Mouse (Mus musculus) CH12.LX (cell line): ENCODE measurements around the gene Hoxd1. TPM values are rescaled to one million over a fixed set of nuclear protein-coding genes. Genes with fewer than 3 reads are reported as not detected.

ENCODE experiments used
- DNase-seq: peaks from one replicate; pipeline ENCODE4 v3.0.0-alpha.2; 2013; ENCODE audit errors: extremely low read depth
- H3K27ac ChIP-seq: 2 replicates; pipeline ENCODE4 v1.5.1; 2012; ENCODE audit warnings: low read depth, mild to moderate bottlenecking, control low read depth, moderate library complexity; ENCODE audit not compliant: insufficient read depth
- H3K27me3 ChIP-seq: replicated peaks from 2 replicates; pipeline ENCODE3; 2012; ENCODE audit warnings: inconsistent platforms
- H3K36me3 ChIP-seq, 2 experiments: replicated peaks in 1 of 2; 2 replicates each; pipeline versions ENCODE3 to v1.6.1; 2012; ENCODE audit warnings: inconsistent platforms in 1 of 2, low read length in 1 of 2, mild to moderate bottlenecking in 1 of 2, mixed read lengths in 1 of 2, moderate library complexity in 1 of 2; ENCODE audit not compliant: control insufficient read depth in 1 of 2, insufficient read depth in 1 of 2
- H3K4me1 ChIP-seq, 2 experiments: 2 replicates each; pipeline ENCODE4 v1.6.1; 2012; ENCODE audit warnings: inconsistent platforms in 1 of 2, moderate library complexity in 1 of 2; ENCODE audit not compliant: insufficient read depth in 2 of 2, control insufficient read depth in 1 of 2
- H3K4me2 ChIP-seq: 2 replicates; pipeline ENCODE4 v1.6.1; 2012; ENCODE audit warnings: low read depth, mild to moderate bottlenecking, control low read depth; ENCODE audit not compliant: poor library complexity, insufficient read depth, severe bottlenecking
- H3K4me3 ChIP-seq, 3 experiments: fragments of 150-350 bp in 1 of 3; sonication (generic) in 1 of 3; replicated peaks in 1 of 3; 2 replicates each; pipeline versions ENCODE3 to v1.5.1; 2011 to 2012; ENCODE audit warnings: low read depth in 2 of 3, low read length in 2 of 3, mild to moderate bottlenecking in 2 of 3, moderate library complexity in 2 of 3, control low read depth in 1 of 3, improper control_type of control experiment in 1 of 3, inconsistent platforms in 1 of 3, mixed read lengths in 1 of 3; ENCODE audit not compliant: poor library complexity in 1 of 3
- H3K79me2 ChIP-seq: replicated peaks from 2 replicates; pipeline ENCODE4 v1.6.1; 2012; ENCODE audit warnings: mild to moderate bottlenecking, moderate library complexity; ENCODE audit not compliant: control insufficient read depth, poor library complexity, insufficient read depth, severe bottlenecking; ENCODE audit errors: extremely low read depth
- H3K9ac ChIP-seq: 2 replicates; pipeline ENCODE4 v1.6.1; 2012; ENCODE audit warnings: low read depth, mild to moderate bottlenecking, control low read depth, moderate library complexity; ENCODE audit not compliant: insufficient read depth
- H3K9me3 ChIP-seq: replicated peaks from 2 replicates; pipeline ENCODE3; 2012; ENCODE audit warnings: low read length, inconsistent platforms, mixed read lengths
- BHLHE40 ChIP-seq: IDR thresholded peaks from 2 replicates; pipeline ENCODE4 v1.6.1; 2011; ENCODE audit warnings: mild to moderate bottlenecking, low read depth, low read length, improper control_type of control experiment
- CHD1 ChIP-seq: IDR thresholded peaks from 2 replicates; pipeline ENCODE4 v1.6.1; 2012; ENCODE audit warnings: low read depth, low read length, improper control_type of control experiment, inconsistent platforms
- CHD2 ChIP-seq: IDR thresholded peaks from 2 replicates; pipeline ENCODE4 v1.6.1; 2011; ENCODE audit warnings: low read length, improper control_type of control experiment
- ELF1 ChIP-seq: IDR thresholded peaks from 2 replicates; pipeline ENCODE4 v1.6.1; 2014; ENCODE audit warnings: low read depth, mild to moderate bottlenecking, inconsistent platforms, low read length, improper control_type of control experiment
- GABPA ChIP-seq: IDR thresholded peaks from 2 replicates; pipeline ENCODE4 v1.6.1; 2012; ENCODE audit warnings: low read depth, low read length, improper control_type of control experiment, inconsistent platforms; ENCODE audit not compliant: insufficient replicate concordance
- HCFC1 ChIP-seq: IDR thresholded peaks from 2 replicates; pipeline ENCODE4 v1.6.1; 2012; ENCODE audit warnings: low read depth, mild to moderate bottlenecking, inconsistent platforms, low read length, improper control_type of control experiment
- IRF4 ChIP-seq: IDR thresholded peaks from 2 replicates; pipeline ENCODE4 v1.6.1; 2014; ENCODE audit warnings: low read depth, mild to moderate bottlenecking, inconsistent platforms, low read length, improper control_type of control experiment
- JUN ChIP-seq: IDR thresholded peaks from 2 replicates; pipeline ENCODE4 v1.6.1; 2011; ENCODE audit warnings: low read depth, mild to moderate bottlenecking, low read length, improper control_type of control experiment, moderate library complexity; ENCODE audit not compliant: insufficient read depth
- KAT2A ChIP-seq: IDR thresholded peaks from 2 replicates; pipeline ENCODE4 v1.6.1; 2012; ENCODE audit warnings: low read length, improper control_type of control experiment, inconsistent platforms; ENCODE audit not compliant: insufficient replicate concordance
- MAFK ChIP-seq: IDR thresholded peaks from 2 replicates; pipeline ENCODE4 v1.6.1; 2011; ENCODE audit warnings: low read length, improper control_type of control experiment; ENCODE audit not compliant: insufficient replicate concordance
- MEF2A ChIP-seq: IDR thresholded peaks from 2 replicates; pipeline ENCODE4 v1.6.1; 2014; ENCODE audit warnings: low read depth, mild to moderate bottlenecking, inconsistent platforms, low read length, improper control_type of control experiment, borderline replicate concordance
- MXI1 ChIP-seq: IDR thresholded peaks from 2 replicates; pipeline ENCODE4 v1.6.1; 2011; ENCODE audit warnings: mild to moderate bottlenecking, low read depth, low read length, improper control_type of control experiment
- MYC ChIP-seq: IDR thresholded peaks from 2 replicates; pipeline ENCODE4 v1.6.1; 2011; ENCODE audit warnings: low read depth, mild to moderate bottlenecking, improper control_type of control experiment, low read length
- NELFE ChIP-seq: IDR thresholded peaks from 2 replicates; pipeline ENCODE4 v1.6.1; 2011; ENCODE audit warnings: low read depth, low read length, improper control_type of control experiment
- PAX5 ChIP-seq: IDR thresholded peaks from 2 replicates; pipeline ENCODE4 v1.6.1; 2012; ENCODE audit warnings: low read length, inconsistent platforms, mixed read lengths
- POLR2A ChIP-seq: IDR thresholded peaks from 2 replicates; pipeline ENCODE4 v1.6.1; 2011; ENCODE audit warnings: low read depth, mild to moderate bottlenecking, improper control_type of control experiment, low read length
- RAD21 ChIP-seq: IDR thresholded peaks from 2 replicates; pipeline ENCODE4 v1.6.1; 2011; ENCODE audit warnings: low read depth, mild to moderate bottlenecking, low read length, improper control_type of control experiment, moderate library complexity
- RCOR1 ChIP-seq: conservative IDR thresholded peaks from 2 replicates; pipeline ENCODE4 v1.6.1; 2012; ENCODE audit warnings: low read depth, mild to moderate bottlenecking, inconsistent platforms, low read length, improper control_type of control experiment
- SMC3 ChIP-seq: IDR thresholded peaks from 2 replicates; pipeline ENCODE4 v1.6.1; 2011; ENCODE audit warnings: low read depth, low read length, improper control_type of control experiment
- USF1 ChIP-seq: IDR thresholded peaks from 2 replicates; pipeline ENCODE4 v1.6.1; 2014; ENCODE audit warnings: low read depth, mild to moderate bottlenecking, inconsistent platforms, low read length, improper control_type of control experiment
- ZNF384 ChIP-seq: IDR thresholded peaks from 2 replicates; pipeline ENCODE4 v1.6.1; 2012; ENCODE audit warnings: low read depth, low read length, improper control_type of control experiment, inconsistent platforms
- dilution Hi-C: fragments of 300-500 bp; cut with MboI; formaldehyde crosslinking; loops from 2 replicates; pipeline ENCODE4 v1.14.3; 2020; ENCODE audit warnings: low sequenced_read_pairs; ENCODE audit not compliant: extremely low pct_unique_long_range_greater_than_20kb, extremely low pct_ligation_motif_present
- in situ Hi-C: fragments of 300-500 bp; cut with MboI; formaldehyde crosslinking; loops from 3 replicates; pipeline ENCODE4 v1.14.3; 2019; ENCODE audit warnings: low sequenced_read_pairs, low pct_ligation_motif_present, low pct_unique_long_range_greater_than_20kb, mixed read lengths
- polyA plus RNA-seq: library from polyadenylated mRNA; unstranded; fragments of >175 nt; gene quantifications from 2 replicates; pipeline ENCODE4 v1.2.1, GENCODE M21; 2012; ENCODE audit warnings: low read depth; ENCODE audit not compliant: insufficient read length
- total RNA-seq, 2 experiments: library from RNA; depleted of rRNA; stranded (reverse); fragments of 300-350 nt in 1 of 2; fragments of >200 nt in 1 of 2; gene quantifications; 2 replicates each; pipeline ENCODE4 v1.2.3; 2012 to 2014

Gene Hoxd1
- total and polyA plus RNA-seq, 3 experiments = not detected

GRCm38 (mm10) chr2:74781386-74781785 is 18.6 kb downstream of the Hoxd1 start:
- DNase-seq = no peak
- Histone ChIP-seq H3K9me3 (no peaks in the 10 kb centered on the region), H3K4me2 (no peak overlapping the region), H3K4me1 (peaks cover 3 to 12% of the 10 kb centered on the region in 2 experiments; a peak in 2 of 4 replicates), H3K79me2 (no peaks in the 10 kb centered on the region), H3K27me3 (no peaks in the 10 kb centered on the region)
- in situ Hi-C loops = no loop called here
- no peak for TF ChIP-seq MYC
- no peak for TF ChIP-seq ZNF384
- no peak for TF ChIP-seq SMC3
- TF ChIP-seq, all 38 proteins: peak for 0
- H3K4me3 ChIP-seq = no peak overlapping the region
- no peak overlapping the region for H3K27ac ChIP-seq
- H3K36me3 ChIP-seq = no peaks in the 10 kb centered on the region
- dilution Hi-C loops = no loop called here
- no peak overlapping the region for H3K9ac ChIP-seq

- peak overlapping the region; percentile 29; the same call in 1 of the 2 replicates for H3K4me2 ChIP-seq
- no peak overlapping the region for H3K27ac ChIP-seq
- H3K4me1 ChIP-seq = peaks cover 0 to 9% of the 10 kb centered on the region in 2 experiments; a peak in 2 of 4 replicates
- H3K4me3 ChIP-seq = no peak overlapping the region
- in situ Hi-C loops = no loop called here
- H3K36me3 ChIP-seq = no peaks in the 10 kb centered on the region
- DNase-seq = no peak
- H3K79me2 ChIP-seq = no peaks in the 10 kb centered on the region
- H3K9me3 ChIP-seq = no peaks in the 10 kb centered on the region
- TF ChIP-seq ELF1 = no peak
- TF ChIP-seq MEF2A = no peak
- no peak for TF ChIP-seq MXI1
- TF ChIP-seq NELFE = no peak
- no peak for TF ChIP-seq SMC3
- no peak for TF ChIP-seq CHD1
- no peak for TF ChIP-seq MAFK
- no peak for TF ChIP-seq USF1
- no peak for TF ChIP-seq GABPA
- no peak for TF ChIP-seq MYC
- no peak for TF ChIP-seq HCFC1
- TF ChIP-seq POLR2A = no peak
- TF ChIP-seq RAD21 = no peak
- TF ChIP-seq IRF4 = no peak
- no peak for TF ChIP-seq BHLHE40
- no peak for TF ChIP-seq JUN
- TF ChIP-seq CHD2 = no peak
- no peak for TF ChIP-seq KAT2A
- no peak for TF ChIP-seq PAX5
- TF ChIP-seq RCOR1 = no peak
- H3K9ac ChIP-seq = no peak overlapping the region
- dilution Hi-C loops = no loop called here
- H3K27me3 ChIP-seq = no peaks in the 10 kb centered on the region
These were observed 32.8 kb downstream of the Hoxd1 start for GRCm38 (mm10) chr2:74795531-74795930.
